Mouse (Mus musculus) cerebellum, adult 8-10 months (tissue): ENCODE results near the gene Cftr.

Experiments
- DNase-seq: peaks from one replicate; pipeline ENCODE4 v3.0.0; 2022

Gene Cftr

DNA sequence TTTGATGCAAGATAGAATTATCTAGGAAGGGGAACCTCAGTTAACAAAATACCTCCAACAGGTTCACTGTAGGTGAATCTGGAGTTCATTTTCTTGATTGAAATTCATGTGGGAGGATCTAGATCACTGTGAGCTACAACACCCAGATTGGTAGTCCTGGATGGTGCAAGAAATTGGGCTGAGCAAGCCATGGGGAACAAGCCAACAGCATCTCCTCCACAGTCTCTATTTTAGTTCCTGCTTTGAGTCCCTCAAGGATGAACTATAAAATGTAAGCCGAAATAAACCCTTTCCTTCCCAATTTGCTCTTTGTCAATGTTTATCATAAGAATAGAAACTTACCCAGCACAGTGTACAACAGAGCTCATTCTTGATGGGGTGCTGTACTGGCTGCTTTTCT, 152.5 kb downstream of the Cftr start:
- DNase-seq: no peak

DNA sequence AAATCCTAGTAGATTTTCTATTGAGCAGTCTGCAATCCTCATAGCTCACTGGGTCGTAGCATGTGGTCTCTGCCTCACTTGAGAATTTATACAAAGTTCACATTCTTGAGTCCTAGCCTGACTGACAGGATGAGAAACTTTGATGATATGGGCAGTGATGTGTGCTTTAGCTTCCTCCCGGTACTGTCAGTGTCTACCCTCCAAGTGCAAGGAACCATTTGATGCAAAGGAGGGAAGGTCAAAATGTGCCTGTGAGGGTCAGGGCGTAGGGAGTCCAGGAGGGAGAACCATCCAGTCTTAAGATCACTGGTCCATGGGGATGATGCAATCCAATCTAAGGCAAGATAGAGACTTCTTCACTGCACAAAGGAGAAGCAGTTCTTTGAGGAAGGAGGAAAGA, 164.9 kb downstream of the Cftr start:
- DNase-seq: no peak

DNA sequence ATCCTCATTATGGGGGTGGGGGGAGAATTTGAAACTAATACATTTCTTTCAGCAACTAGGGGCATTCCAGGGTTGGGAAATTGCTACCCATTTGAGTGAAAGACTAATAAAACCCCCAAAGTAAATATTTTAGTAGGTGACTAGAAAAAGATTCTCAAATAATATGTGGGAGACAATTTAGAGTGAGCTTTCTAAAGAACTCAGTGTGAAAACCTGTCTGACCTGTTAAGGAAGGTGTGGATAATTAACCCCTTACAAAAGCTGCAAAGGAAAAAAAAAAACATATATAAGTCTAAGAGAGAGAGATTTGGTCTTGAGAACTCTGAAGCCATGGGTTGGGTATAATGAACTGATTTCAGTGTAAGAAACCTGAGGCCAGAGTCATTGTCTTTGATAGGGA, 167.8 kb downstream of the Cftr start:
- DNase-seq: no peak

DNA sequence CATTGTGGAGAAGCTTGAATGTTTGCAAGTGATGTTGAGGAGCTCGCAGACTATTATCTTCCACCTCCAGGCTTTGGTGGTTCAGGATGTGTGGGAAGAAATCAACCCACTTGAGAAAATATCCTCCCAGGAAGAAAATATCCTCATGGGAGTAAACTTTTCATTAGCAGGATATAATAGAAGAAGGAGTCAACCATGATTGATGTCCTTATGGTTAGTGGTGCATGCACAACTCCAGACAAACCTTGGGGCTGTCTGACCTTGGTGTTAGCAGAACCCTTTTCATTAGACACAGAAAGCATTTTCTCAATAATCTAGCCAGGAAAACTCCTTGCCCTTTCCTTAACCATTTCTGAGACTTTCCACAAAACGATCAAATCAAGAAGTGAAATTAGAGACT, 173.8 kb downstream of the Cftr start:
- no peak for DNase-seq

DNA sequence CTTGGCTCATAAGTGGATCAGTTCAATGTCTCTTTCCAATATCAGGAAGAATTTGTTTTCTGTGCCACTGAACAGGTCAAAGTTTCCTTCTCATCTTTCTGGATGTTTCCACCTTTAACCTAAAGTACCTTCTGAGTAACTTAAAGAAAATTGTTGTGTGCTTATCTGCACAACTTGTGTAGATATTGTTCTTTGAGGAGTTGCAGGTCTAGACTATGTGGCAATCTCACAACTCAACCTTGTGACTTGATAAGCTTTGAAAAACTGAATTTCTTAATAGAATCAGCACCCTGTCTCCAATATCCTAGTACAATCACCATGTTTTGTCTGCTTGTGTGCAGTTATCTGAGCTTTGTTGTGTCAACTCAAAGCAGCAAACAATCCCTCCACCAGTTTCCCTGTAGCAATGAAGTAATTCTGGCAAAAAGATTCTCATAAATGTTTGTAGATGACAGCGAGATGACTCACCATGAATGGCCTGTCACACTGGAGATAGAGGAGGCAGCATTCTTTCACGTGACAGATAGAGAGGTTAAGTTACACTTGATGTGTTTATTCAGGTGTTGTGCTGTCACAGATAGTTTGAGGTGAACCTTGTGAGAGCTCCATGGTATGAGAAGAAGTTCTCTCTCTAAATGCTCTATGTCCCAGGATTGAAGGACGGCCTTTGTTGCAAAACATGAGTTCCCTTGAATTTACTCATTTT, 178.8 kb downstream of the Cftr start:
- DNase-seq: no peak

DNA sequence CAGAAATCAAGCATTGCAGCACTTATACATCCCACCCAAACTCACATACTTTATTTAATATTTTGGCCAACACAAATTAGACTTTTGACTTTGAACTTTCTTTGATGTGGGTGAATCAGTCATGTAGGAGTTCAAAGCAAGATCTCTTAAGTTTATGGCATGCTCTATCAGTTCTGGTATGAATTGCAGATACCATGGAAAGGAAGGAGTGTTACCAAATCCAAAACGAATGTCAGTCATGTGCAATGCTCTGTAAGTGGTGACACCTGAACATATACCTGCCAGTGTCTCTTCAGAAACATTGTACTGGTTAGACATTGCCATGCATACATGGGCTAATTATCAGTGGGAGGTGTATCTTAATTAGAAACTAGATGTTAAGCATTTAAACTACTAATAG, 189.7 kb downstream of the Cftr start:
- DNase-seq: no peak

DNA sequence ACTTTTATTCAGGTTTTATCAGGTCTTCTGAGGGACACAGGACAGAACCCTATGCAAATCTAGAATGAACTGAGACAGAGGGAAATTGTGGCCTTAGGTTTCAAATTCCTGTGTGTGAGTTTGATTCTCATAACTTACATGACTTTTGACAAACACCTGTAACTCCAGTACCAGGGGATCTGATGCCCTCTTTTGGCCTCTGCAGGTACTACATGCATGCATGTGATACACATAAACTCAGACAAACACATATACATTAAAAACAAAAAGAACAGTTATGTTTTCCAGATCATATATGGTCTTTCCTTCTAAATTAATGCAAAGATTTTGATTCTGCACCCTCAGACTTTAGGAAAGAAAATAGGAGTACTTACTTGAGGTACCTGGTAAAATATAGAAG, 190.5 kb downstream of the Cftr start:
- DNase-seq: no peak

DNA sequence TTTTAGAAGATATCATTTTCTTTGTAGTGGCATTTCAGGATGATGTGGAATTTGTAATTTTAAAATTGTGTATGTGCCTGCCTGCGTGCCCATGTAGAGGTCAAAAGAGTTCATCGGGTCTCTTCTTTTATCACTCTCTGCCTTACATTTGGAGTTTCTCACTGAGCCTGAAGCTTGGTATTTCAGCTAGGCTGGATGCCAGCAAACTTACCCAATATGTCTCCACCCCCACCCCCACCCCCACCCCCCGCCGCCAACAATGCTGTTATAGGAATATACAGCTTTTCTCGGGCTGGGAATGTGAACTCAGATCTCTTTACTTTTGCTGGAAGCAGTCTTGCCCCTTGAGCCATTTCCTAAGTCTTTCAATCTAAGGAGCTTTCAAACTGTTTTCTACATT, 191.7 kb downstream of the Cftr start:
- no peak for DNase-seq

DNA sequence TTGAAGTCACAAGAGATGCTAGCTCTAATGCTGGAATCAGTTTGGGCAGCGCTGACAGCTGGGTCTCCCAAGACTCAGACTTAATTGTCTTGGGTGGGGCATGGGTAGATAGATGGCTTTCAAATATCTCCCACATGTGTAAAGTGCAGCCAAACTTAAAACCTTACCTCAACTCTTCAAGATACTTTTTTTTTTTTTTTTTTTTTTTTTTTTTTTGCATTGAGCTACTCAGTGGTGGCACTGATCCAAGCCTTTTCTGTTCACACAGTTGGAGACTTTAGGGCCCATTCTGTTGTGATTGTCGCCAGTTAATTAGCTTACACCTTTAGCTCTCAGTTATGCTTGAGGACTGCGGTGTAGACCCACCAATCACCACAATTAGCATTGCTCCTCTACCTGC, 198.6 kb downstream of the Cftr start:
- DNase-seq: no peak

DNA sequence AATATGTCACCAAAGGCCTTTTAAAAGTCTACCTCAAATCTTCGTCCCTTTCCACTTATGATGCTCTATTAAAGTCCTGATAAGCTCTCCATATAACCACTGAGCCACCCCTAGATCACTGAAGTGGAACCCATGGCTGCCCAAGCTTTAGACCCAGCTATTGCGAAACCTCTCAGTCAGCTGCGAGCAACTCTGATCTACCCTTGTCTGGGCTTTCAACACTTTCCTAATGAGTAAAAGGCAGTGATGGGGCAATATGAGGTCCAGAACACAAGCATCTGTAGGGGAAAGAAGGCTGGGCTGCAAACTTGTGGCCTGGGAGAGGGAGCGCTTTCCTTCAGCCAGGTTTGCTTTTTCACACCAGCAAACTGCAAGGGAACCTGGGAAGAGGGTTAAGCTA, 199.2 kb downstream of the Cftr start:
- DNase-seq: no peak
